Mouse (Mus musculus) kidney, embryonic 15.5 days (tissue): ENCODE results near the gene Calhm4. TPM values are rescaled to one million over a fixed set of nuclear protein-coding genes. Genes with fewer than 3 reads are reported as not detected.
A peak's percentile ranks its signal among the peaks of the same experiment; 100 is the strongest.
"Not testable (repeated sequence)": the region's sequence is repeated elsewhere in the genome, so short reads cannot be mapped to it uniquely, and the experiment has no call there.

Experiments
- ATAC-seq: fragments of 200-750 bp; cut with Nextera tagmentation; replicated peaks from 2 replicates; pipeline ENCODE4 v1.8.0; 2017; ENCODE audit warnings: moderate TSS enrichment; ENCODE audit not compliant: low FRiP score
- H3K27ac ChIP-seq: fragments of 300-500 bp; sonication (generic); 2 replicates; pipeline ENCODE4 v1.5.1; 2015; ENCODE audit warnings: mild to moderate bottlenecking, inconsistent platforms
- H3K27me3 ChIP-seq: fragments of 300-500 bp; sonication (generic); 2 replicates; pipeline ENCODE4 v1.6.1; 2015; ENCODE audit warnings: inconsistent platforms
- H3K36me3 ChIP-seq: fragments of 300-500 bp; sonication (generic); 2 replicates; pipeline ENCODE4 v1.6.1; 2015; ENCODE audit warnings: inconsistent platforms
- H3K4me1 ChIP-seq: fragments of 300-500 bp; sonication (generic); 2 replicates; pipeline ENCODE4 v1.6.1; 2015; ENCODE audit warnings: inconsistent platforms
- H3K4me2 ChIP-seq: fragments of 300-500 bp; sonication (generic); 2 replicates; pipeline ENCODE4 v1.6.1; 2015; ENCODE audit warnings: moderate library complexity, mild to moderate bottlenecking, inconsistent platforms
- H3K4me3 ChIP-seq: fragments of 300-500 bp; sonication (generic); replicated peaks from 2 replicates; pipeline ENCODE4 v1.5.1; 2015; ENCODE audit warnings: mild to moderate bottlenecking, inconsistent platforms
- H3K9ac ChIP-seq: fragments of 300-500 bp; sonication (generic); 2 replicates; pipeline ENCODE4 v1.6.1; 2015; ENCODE audit warnings: mild to moderate bottlenecking, inconsistent platforms
- H3K9me3 ChIP-seq: fragments of 300-500 bp; sonication (generic); replicated peaks from 2 replicates; pipeline ENCODE4 v1.6.1; 2016; ENCODE audit warnings: inconsistent platforms
- WGBS: fragments of 180-500 bp; shearing (Covaris S2); methylation state at CpG from one replicate; pipeline ENCODE4 v1.1.7; 2015; ENCODE audit warnings: mixed read lengths; 5-methylcytosine and 5-hydroxymethylcytosine counted together
- polyA plus RNA-seq: library from polyadenylated mRNA; unstranded; fragments of >200 nt; fragmentation: Nextera tagmentation; extraction: Ambion mirVana; gene quantifications from 2 replicates; pipeline ENCODE4 v1.2.1, GENCODE M21; 2015

Gene Calhm4
- polyA plus RNA-seq, 1 experiment from 2014 or later = not detected

DNA sequence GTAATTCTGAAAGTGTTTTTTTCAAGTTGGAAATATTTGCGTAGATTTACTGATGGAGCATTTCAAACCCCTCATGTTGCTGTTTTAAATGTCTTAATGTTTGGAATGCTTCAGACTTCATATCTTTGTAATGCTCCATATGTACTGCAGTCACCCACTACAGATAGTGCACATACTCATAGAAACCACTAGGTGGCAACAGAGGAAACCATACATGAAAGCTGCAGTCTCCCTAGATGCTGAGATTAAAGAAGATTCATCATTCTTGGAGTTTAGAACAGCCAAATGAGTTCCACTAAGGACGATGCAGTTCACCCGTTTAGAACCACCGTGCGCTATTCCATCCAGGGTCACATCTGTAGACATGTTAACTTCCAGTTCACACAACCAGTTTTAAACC is 7.5 kb downstream of the Calhm4 start:
- Histone ChIP-seq H3K4me3 (no peak overlapping the region), H3K27ac (no peak overlapping the region), H3K4me2 (no peak overlapping the region), H3K4me1 (peaks cover 2% of the 10 kb centered on the region; the same call in 1 of the 2 replicates), H3K9me3 (no peaks in the 10 kb centered on the region), H3K27me3 (peaks cover 10% of the 10 kb centered on the region; the same call in 1 of the 2 replicates), H3K36me3 (no peaks in the 10 kb centered on the region), H3K9ac (no peak overlapping the region)
- WGBS = 16% methylated on average over 5 of the region's 5 CpGs
- 0 out of 2 replicates have a peak, but pooled peaks have one; percentile 58 for ATAC-seq

DNA sequence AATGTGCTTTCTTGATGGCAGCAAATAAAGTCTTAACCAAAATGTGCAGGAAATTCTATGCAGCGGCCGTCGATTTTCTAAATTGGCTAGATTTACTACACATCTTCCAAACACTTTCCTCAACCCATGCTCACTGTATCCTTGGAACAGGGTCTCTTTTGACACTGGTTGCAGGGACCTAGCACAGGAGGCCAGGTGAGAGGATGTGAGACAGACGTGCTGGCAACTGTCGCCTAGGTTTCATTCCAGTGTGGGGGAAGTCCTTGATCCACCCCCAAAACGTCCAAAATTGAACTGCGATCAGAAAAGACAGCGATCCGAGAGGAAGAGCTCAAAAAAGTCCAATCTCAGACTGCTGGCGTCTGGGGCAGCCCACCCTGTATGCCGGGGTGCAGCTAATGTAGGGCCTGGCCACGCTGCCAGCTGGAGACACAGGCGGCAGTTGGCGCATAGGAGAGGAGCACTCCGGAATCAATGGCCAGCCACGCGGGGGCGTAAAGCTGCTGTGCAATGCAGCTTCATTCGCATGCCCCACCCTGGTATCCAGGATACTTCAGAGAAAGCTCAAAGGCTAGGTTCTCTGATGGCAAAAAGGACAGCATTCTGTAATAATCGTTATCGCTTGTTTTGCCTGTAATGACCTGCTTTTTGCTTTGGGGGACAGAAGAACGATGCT is 10.3 kb downstream of the Calhm4 start:
- Histone ChIP-seq H3K27me3 (peaks cover 8% of the 10 kb centered on the region; the same call in 1 of the 2 replicates), H3K4me2 (peak overlapping the region; percentile 51), H3K4me1 (peaks cover 2% of the 10 kb centered on the region; the same call in 1 of the 2 replicates), H3K4me3 (peak overlapping the region; percentile 15; the same call in 1 of the 2 replicates), H3K9ac (0 out of 2 replicates have a peak overlapping the region, but pooled peaks have one; percentile 17), H3K36me3 (no peaks in the 10 kb centered on the region), H3K27ac (no peak overlapping the region), H3K9me3 (no peaks in the 10 kb centered on the region)
- peak; percentile 80 for ATAC-seq
- 21% methylated on average over 22 of the region's 22 CpGs for WGBS

DNA sequence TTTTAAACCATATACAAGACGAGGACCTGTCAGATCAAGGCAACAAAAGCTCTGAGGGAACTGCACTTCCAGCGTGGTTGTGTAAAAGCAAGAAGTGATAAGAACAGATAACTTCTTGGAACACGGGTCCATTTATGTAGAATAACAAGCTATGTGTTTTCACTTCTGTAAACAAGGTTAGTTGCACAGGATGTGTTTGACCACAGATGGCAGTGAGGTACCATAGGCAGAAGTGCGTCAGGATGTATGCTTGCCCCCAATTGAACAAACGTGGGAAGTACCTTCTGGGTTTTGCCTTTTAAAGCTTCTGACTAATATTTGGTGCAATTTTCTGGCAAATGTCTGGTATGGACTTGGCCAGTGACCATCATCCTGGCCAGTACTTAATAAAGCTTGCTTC is 13.8 kb downstream of the Calhm4 start:
- Histone ChIP-seq H3K9me3 (no peaks in the 10 kb centered on the region), H3K27me3 (peaks cover 5% of the 10 kb centered on the region; the same call in 1 of the 2 replicates), H3K36me3 (no peaks in the 10 kb centered on the region), H3K4me2 (no peak overlapping the region), H3K27ac (no peak overlapping the region), H3K9ac (no peak overlapping the region), H3K4me3 (no peak overlapping the region), H3K4me1 (peaks cover 2% of the 10 kb centered on the region; the same call in 1 of the 2 replicates)
- ATAC-seq = no peak
- WGBS = 78% methylated on average over 5 of the region's 5 CpGs

DNA sequence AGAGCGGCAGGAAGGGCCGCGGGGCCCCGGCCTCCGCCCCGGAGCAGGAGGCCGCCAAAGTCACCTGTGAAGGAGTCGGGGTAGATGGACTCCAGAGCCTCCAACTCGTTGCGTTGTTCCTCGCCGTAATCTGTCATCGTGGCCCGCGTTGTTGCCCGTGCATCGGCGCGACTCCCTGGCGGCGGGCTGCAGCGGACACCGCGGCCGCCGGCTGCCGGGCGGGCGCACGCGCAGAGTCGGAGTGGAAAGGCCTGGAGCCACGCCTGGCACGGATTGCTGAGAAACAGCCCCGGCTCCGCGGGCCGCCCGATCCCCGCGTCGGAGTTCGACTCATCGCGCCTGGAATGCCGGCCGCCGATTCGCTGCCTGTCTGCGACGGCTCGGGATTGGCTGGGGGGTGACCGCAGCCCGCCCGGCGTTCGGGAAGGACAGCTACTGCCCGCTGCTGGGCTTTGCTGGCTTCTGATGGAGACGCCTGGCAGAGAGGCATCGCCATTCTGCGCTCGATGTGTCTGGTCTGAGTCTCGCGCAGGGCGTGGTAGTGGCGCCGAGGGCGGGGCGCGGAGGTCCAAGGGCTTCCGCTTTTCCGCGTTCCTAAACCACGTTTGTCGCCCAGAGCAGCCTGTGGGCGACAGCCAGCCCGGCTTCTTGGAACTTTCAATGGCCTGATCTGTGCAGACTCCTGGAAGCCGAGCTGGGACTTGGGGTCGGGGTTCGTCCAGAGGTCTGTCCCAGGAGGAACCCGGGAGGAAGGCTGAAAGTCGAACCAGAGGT is 24.6 kb downstream of the Calhm4 start, which contains the start of gene Rwdd1:
Gene Rwdd1, minus strand, starts transcription at position 323 of the 774 bp plus-strand sequence.
- ATAC-seq = peak; percentile 100
- H3K4me2 ChIP-seq = peak within 1 kb of the TSS; percentile 76
- H3K27ac ChIP-seq = peak within 1 kb of the TSS; percentile 94
- no peaks in the 10 kb centered on the region for H3K27me3 ChIP-seq
- H3K36me3 ChIP-seq = 0 out of 2 replicates have a peak, but pooled peaks cover 4% of the 10 kb centered on the region
- peaks cover 14% of the 10 kb centered on the region for H3K4me1 ChIP-seq
- H3K9ac ChIP-seq = peak within 1 kb of the TSS; percentile 76
- H3K9me3 ChIP-seq = no peaks in the 10 kb centered on the region
- under 1% methylated on average over 81 of the region's 82 CpGs for WGBS
- H3K4me3 ChIP-seq = peak within 1 kb of the TSS; percentile 84

DNA sequence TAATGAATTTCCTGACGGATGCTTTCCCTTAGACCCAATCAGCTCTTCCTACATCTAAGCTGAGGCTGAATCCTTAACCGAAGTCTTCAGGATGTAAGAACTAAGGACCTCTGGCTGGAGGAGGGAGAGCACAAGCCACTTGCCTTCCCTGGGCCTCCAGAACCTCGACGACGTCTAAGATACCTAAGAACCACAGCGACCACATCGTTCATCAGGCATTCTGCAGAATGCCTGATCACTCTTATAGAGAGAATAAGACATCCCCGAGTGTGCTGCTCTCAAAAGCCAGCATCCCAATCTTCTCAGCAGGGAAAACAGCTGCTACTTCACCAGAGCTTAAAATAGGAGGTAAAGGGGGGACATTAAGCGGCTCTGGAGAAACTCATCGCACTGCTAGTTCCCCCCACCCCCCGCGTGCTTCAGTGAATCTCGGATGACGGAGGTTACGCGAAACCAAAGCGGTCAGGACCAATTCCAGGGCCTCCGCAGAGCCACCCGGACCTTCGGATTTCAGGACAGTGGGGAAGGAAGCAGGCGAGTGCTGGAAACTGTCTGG is 25.3 kb downstream of the Calhm4 start:
- peaks cover 14% of the 10 kb centered on the region for H3K4me1 ChIP-seq
- peak overlapping the region; percentile 94 for H3K27ac ChIP-seq
- under 1% methylated on average over 21 of the region's 21 CpGs for WGBS
- H3K4me3 ChIP-seq = peak overlapping the region; percentile 84
- 0 out of 2 replicates have a peak, but pooled peaks cover 8% of the 10 kb centered on the region for H3K36me3 ChIP-seq
- no peak for ATAC-seq
- no peaks in the 10 kb centered on the region for H3K27me3 ChIP-seq
- peak overlapping the region; percentile 76 for H3K4me2 ChIP-seq
- H3K9me3 ChIP-seq = no peaks in the 10 kb centered on the region
- peak overlapping the region; percentile 76 for H3K9ac ChIP-seq

DNA sequence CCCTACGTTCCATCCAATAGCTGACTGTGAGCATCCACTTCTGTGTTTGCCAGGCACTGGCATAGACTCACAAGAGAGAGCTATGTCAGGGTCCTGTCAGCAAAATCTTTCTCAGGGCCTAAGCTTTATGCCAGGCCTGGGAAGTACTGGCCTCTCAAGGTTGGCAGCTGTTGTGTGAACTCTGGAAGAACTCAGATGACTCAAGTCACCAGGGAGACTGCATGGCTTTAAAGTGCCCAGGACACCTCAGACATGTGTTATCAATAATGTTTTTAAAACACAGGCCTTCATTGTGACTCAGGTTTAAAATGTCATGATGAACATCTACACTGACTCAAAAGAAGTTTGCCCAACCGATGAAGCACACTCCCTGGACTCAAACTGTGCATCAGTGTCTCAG is 30.9 kb downstream of the Calhm4 start:
- peaks cover 32% of the 10 kb centered on the region for H3K36me3 ChIP-seq
- no peak overlapping the region for H3K9ac ChIP-seq
- no peak overlapping the region for H3K4me2 ChIP-seq
- H3K27me3 ChIP-seq = no peaks in the 10 kb centered on the region
- no peaks in the 10 kb centered on the region for H3K9me3 ChIP-seq
- no peak overlapping the region for H3K4me3 ChIP-seq
- no peak overlapping the region for H3K27ac ChIP-seq
- WGBS = 86% methylated on average over 2 of the region's 2 CpGs
- no peak for ATAC-seq
- H3K4me1 ChIP-seq = peaks cover 6% of the 10 kb centered on the region

DNA sequence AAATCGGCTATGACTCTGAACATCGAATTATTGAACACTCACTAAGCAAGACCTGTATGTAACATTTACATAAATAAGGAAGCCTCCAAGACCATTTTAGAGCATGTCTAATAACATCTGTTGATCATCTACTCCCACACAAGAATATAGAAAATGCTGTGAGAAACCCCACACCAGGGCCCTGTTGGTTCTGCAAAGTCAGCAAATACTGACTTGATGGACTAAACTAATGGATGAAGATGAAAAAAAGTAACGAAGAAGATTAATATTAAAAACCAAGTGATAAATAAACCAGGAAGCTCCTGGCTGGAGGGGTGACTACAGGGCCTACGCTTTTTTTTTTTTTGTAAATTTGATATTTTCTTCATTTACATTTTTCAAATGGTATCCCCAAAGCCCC is 31.5 kb downstream of the Calhm4 start:
- ATAC-seq = no peak
- H3K27ac ChIP-seq = no peak overlapping the region
- H3K9ac ChIP-seq = no peak overlapping the region
- H3K4me1 ChIP-seq = no peaks in the 10 kb centered on the region
- no peaks in the 10 kb centered on the region for H3K9me3 ChIP-seq
- peaks cover 38% of the 10 kb centered on the region for H3K36me3 ChIP-seq
- no peak overlapping the region for H3K4me2 ChIP-seq
- H3K27me3 ChIP-seq = no peaks in the 10 kb centered on the region
- WGBS = 91% methylated on average over 4 of the region's 4 CpGs
- H3K4me3 ChIP-seq = no peak overlapping the region

DNA sequence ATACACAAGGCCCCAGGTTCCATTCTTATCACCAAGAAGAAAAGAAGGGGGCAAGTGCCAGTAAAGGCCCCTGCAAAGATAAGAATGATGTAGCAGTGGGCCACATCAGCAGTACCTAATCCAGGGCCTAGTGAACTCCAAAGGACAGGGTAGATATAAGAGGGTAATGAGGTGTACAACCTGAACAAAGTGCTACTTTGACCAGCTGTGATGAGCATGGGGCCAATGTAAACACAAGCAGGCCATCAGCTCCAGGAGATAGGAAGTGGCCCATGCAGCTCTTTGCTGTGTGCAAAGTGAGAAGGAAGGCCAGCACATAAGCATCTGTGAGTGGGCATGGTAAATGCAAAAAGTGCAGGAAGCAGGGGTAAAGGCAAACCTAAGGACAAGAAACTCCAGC is 45.7 kb downstream of the Calhm4 start:
- no peaks in the 10 kb centered on the region for H3K4me1 ChIP-seq
- H3K36me3 ChIP-seq = peaks cover 93% of the 10 kb centered on the region
- H3K9me3 ChIP-seq = no peaks in the 10 kb centered on the region
- H3K4me3 ChIP-seq = no peak overlapping the region
- H3K27me3 ChIP-seq = no peaks in the 10 kb centered on the region
- no peak for ATAC-seq
- no peak overlapping the region for H3K27ac ChIP-seq
- H3K9ac ChIP-seq = no peak overlapping the region
- H3K4me2 ChIP-seq = no peak overlapping the region

DNA sequence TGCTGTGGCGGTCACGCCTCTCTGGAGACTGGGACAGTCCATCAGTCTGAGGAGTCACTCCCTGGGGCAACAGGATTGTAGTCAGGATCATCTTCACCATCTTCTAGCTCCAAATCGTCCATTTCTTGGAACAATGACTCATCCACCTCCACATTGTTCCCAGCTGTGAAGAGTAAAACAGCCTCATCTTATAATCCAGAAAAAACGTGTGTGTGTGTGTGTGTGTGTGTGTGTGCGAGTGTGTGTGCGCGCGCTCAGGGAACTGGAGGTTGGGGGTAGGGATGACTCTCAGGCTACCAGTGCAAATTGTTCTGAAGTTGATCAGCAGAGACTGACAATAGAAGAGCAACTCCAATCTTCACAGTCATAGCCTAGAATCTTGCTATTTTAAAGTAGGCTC is 47.4 kb downstream of the Calhm4 start:
- not testable (repeated sequence) for H3K4me1 ChIP-seq, H3K4me2 ChIP-seq, H3K27ac ChIP-seq, ATAC-seq, H3K27me3 ChIP-seq, H3K9me3 ChIP-seq, H3K9ac ChIP-seq, H3K4me3 ChIP-seq
- 95% methylated on average over 6 of the region's 8 CpGs for WGBS
- H3K36me3 ChIP-seq = peaks cover 93% of the 10 kb centered on the region

Other genes starting within 250 kb of the Calhm4 start
- gene Sult3a1, start 186.6 kb downstream of the Calhm4 start, polyA plus RNA-seq = not detected in 2 replicates
- gene Rsph4a, start 139.2 kb downstream of the Calhm4 start, polyA plus RNA-seq = 0.05 and 0.14 TPM in 2 replicates
- 21.5 and 21.9 TPM in 2 replicates for gene Zup1, start 93.0 kb downstream of the Calhm4 start, polyA plus RNA-seq
- 121 and 133 TPM in 2 replicates for gene Rwdd1, start 24.7 kb downstream of the Calhm4 start, polyA plus RNA-seq
- gene Trappc3l, start 6.7 kb downstream of the Calhm4 start, polyA plus RNA-seq = not detected in 2 replicates
- 0.39 and 0.74 TPM in 2 replicates for gene Calhm5, start 52.2 kb upstream of the Calhm4 start, polyA plus RNA-seq
- gene Calhm6, start 83.7 kb upstream of the Calhm4 start, polyA plus RNA-seq = 0.75 and 0.90 TPM in 2 replicates
- 22.2 and 23.5 TPM in 2 replicates for gene Dse, start 163.4 kb upstream of the Calhm4 start, polyA plus RNA-seq
- 64.8 and 67.1 TPM in 2 replicates for gene Tspyl1, start 237.9 kb upstream of the Calhm4 start, polyA plus RNA-seq